Mouse (Mus musculus) ovary, postnatal 36 days (tissue): Measurements from ENCODE around the gene Hip1r.

ENCODE experiments used
- DNase-seq: peaks from one replicate; pipeline ENCODE4 v3.0.0; 2022; ENCODE audit warnings: low spot score, mixed read lengths

The Hip1r gene

GRCm38 (mm10) chr5:124018651-124019050 is 45.2 kb downstream of the Hip1r start:
- no peak for DNase-seq

GRCm38 (mm10) chr5:124019348-124020216 is 46.2 kb downstream of the Hip1r start:
- peak; percentile 53 for DNase-seq

GRCm38 (mm10) chr5:124021148-124021547 is 47.7 kb downstream of the Hip1r start:
- no peak for DNase-seq

- DNase-seq, result no peak
Measured at GRCm38 (mm10) chr5:124021701-124022100, 48.3 kb downstream of the Hip1r start.

GRCm38 (mm10) chr5:124022365-124022764 is 48.9 kb downstream of the Hip1r start:
- DNase-seq, result no peak

GRCm38 (mm10) chr5:124024677-124025076 is 51.2 kb downstream of the Hip1r start:
- no peak for DNase-seq

GRCm38 (mm10) chr5:124025146-124025545 is 51.7 kb downstream of the Hip1r start:
- no peak for DNase-seq

GRCm38 (mm10) chr5:124025587-124026441 is 52.4 kb downstream of the Hip1r start:
- no peak for DNase-seq

- no peak for DNase-seq
Measured at GRCm38 (mm10) chr5:124026568-124026967, 53.1 kb downstream of the Hip1r start.

GRCm38 (mm10) chr5:124027702-124028470 is 54.5 kb downstream of the Hip1r start:
- no peak for DNase-seq

GRCm38 (mm10) chr5:124028680-124029079 is 55.3 kb downstream of the Hip1r start:
- DNase-seq, result no peak

GRCm38 (mm10) chr5:124029220-124030035 is 56.0 kb downstream of the Hip1r start:
- no peak for DNase-seq

GRCm38 (mm10) chr5:124030386-124031067 is 57.1 kb downstream of the Hip1r start:
- no peak for DNase-seq

GRCm38 (mm10) chr5:124031068-124031955 is 57.9 kb downstream of the Hip1r start:
- no peak for DNase-seq

- DNase-seq, result peak; percentile 87
Measured at GRCm38 (mm10) chr5:124032001-124032508, 58.6 kb downstream of the Hip1r start, which contains the start of gene Vps37b. Vps37b (minus strand) TSS chr5:124032270.

GRCm38 (mm10) chr5:124034471-124034870 is 61.0 kb downstream of the Hip1r start:
- no peak for DNase-seq

- no peak for DNase-seq
Measured at GRCm38 (mm10) chr5:124035406-124035805, 62.0 kb downstream of the Hip1r start.

- no peak for DNase-seq
Measured at GRCm38 (mm10) chr5:124035806-124036205, 62.4 kb downstream of the Hip1r start.

GRCm38 (mm10) chr5:124036341-124036740 is 62.9 kb downstream of the Hip1r start:
- DNase-seq, result no peak
